Mouse (Mus musculus) retina, postnatal 1 day (tissue): ENCODE measurements at regions not wholly inside any gene's neighbourhood (a gene's known extent, or its start where the extent isn't known, plus 50 kb on each side); places are given as distances from the start of the nearest gene placed in this dataset.

Experiments used
- DNase-seq: peaks from one replicate; pipeline ENCODE4 v3.0.0-alpha.2; 2012

DNA sequence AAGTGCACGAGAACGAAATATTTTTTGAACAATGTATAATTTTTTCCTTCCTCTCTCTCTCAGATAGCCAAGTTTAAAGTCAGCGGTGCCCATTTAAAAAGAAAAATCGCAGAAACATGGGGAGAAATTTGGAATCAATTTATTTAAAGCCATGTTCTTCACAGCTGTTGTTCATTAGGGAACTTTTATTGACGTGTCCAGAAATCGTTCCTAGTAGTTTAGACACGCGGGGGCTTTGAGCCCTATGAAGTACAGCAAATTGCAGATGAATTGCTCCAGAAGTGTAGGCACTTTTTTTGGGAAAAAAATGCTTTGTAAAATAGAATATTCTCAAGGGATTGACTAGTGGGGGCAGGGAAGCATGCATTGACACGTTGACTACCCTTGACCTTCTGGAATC lies 182.8 kb downstream of the Rdh14 start:
- DNase-seq, result no peak

DNA sequence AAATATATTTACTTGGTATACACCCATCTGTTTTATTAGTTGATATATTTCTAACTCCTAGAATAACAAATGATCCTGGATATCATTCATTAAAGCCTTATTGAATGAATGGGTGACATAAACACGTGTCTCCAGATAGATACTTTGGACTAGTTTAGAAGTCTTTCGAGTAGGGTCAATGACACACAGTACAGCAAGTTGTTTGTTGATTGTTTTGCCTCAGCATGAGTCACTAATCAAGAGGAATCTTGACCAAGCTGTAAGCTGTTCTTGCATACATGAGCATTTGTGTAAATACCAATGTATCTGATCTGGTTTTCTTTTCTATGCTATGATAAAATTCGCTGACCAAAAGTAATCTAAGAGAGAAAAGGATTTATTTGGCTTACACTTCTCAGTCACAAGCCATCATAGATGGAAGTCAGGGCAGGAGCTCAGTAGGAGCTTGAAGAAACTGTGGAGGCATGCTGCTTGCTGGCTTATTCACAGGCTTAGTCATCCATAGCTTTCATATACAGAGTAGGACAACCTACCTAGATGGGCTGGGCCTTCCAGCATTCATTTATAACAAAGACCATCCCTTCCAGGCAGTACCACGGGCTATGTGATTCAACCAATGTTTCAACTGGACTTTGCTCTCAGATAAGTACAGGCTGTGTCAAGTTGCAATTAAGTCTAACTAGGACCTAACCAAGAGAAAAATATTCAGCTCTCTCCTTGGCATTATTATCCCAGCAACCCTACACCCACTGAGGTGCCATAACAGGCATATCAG lies 192.5 kb downstream of the Rdh14 start:
- no peak for DNase-seq

DNA sequence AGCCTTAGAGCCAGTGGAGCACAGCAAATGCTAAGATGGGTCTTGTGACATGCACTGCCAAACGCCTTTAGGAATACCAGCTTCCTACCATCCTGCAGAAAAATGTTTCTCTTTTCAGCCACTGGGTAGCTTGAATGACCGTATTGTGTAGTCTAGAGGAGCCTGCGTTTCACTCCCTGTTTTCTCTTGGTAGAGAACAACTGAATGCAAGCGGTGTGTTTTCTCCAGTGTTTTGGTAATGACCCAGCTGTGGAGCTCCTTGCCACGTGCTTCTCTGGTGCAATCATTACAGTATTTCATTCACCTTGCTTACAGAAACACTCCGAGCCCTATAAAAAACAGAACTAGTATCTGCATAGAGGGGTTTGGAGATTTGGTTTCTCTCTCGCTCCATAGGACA lies 193.5 kb downstream of the Rdh14 start:
- DNase-seq, result no peak

DNA sequence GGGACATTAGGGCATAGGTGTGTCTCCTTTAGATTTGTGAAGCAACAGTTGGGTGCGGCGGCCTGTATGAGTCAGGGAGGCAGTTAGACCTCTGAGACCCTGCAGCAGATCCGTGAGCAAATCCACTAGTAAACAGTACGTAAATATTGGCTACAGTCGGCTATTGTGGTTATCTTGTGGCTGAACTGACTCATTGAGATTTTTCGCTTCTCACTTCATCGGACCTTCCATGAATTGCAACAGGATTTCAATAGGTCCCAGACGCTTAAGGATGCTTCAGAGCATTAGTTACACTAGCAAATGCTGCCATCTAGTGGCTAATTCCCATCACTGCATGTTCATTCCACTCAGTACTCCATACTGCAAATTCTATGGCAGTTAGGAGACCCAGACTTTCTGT lies 199.0 kb downstream of the Rdh14 start:
- peak; percentile 80 for DNase-seq

DNA sequence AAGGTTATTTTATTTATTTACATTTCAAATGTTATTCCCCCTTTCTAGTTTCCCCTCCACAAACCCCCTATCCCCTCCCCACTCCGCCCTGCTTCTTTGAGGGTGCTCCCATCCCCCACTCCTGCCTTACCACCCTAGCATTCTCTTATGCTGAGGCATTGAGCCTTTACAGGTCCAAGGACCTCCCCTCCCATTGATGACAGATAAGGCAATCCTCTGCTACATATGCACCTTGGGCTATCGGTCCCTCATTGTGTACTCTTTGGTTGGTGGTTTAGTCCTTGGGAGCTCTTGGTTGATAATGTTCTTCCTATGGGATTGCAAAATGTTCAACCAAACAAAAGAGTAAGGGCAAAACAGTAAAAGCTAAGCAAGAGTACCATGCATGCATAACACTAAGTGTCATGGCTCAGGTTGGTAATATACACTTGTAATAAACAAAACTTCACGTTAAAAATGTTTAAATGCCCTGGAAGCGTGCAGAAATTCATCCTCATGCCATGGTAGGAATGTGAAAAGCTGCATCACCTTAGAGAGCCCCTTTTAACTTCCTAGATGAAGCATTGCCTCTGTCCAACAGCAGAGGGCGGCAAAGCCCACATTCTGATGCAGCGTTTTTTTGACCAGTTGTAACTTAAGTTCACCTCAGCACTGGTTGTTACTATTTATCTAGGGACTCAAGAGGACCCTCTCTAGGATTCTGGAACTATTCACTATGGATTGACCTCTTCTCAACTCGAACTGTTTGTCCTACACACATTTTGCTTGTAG lies 207.6 kb downstream of the Rdh14 start:
- DNase-seq, result peak; percentile 60

DNA sequence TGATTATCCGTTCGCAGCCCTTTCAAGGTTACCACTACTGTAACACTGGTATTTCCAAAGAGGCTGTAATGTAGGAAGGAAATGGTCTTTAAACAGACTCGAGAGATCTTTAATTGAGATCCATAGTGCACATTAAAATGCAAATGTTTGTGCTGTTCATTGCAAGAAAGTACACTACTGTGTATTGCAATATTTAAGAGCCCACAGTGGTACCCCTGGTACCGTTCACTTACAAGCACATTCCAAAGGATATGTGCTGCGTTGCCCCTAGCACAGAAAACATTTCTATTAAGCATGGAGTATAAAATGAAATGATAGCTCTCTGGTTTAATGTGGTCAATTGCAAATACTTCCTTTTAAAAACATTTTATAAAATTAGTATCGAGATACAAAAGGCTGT lies 209.5 kb downstream of the Rdh14 start:
- no peak for DNase-seq

DNA sequence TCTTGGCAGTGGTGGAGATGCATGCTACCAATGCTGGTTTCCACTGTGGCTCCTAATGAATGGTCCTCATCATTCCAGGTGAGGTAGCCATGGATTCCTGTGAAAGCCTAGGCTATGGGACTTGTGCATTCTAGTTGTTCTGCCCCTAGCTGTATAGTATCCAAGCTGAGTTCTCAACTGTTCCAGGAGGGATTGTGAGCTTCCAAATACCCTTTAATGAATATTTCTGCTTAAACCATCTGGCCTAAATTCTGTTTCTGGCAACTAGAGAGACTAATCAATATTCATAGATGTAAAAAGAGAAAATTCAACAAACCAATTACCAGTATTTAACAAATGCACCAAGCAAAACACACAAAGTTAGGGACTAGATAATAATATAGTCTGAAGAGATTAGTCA lies 227.7 kb downstream of the Rdh14 start:
- no peak for DNase-seq

DNA sequence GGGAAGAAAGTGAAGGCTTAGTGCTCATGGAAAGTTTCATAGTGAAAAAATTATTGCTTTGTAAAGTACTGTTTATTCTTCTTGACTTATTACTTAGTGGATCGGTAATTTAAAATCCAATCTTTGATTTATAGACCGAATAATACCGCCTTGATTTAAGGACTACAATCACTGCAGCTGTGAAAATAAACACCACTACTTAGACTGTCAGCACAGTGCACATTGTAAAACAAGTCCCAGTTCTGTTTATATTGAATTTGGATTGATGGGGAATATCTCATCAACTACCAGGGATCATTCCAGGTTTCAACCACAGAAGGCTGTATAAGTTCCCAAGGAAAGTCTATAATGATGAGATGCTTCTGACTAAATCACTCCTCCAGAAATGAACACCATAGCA lies 230.0 kb downstream of the Rdh14 start:
- no peak for DNase-seq

DNA sequence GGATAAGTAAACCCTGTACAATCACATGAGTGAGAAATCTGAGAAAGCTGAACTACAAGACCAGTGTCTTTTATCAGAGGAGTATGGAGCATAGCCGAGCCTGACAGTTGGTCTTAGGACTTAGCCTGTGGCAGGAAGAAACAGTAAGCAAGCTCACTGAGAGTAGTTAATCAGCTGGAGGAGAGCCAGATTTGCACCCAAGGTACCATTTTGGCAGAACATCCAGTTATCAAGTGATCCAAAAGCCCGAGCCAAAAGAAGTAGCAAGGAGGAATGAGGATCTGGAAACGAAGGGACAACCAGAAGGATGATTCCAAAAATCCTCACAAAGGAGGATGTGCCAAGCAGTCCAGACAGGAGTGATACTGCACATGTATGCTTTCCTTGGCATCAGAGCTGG lies 248.0 kb downstream of the Rdh14 start:
- no peak for DNase-seq

DNA sequence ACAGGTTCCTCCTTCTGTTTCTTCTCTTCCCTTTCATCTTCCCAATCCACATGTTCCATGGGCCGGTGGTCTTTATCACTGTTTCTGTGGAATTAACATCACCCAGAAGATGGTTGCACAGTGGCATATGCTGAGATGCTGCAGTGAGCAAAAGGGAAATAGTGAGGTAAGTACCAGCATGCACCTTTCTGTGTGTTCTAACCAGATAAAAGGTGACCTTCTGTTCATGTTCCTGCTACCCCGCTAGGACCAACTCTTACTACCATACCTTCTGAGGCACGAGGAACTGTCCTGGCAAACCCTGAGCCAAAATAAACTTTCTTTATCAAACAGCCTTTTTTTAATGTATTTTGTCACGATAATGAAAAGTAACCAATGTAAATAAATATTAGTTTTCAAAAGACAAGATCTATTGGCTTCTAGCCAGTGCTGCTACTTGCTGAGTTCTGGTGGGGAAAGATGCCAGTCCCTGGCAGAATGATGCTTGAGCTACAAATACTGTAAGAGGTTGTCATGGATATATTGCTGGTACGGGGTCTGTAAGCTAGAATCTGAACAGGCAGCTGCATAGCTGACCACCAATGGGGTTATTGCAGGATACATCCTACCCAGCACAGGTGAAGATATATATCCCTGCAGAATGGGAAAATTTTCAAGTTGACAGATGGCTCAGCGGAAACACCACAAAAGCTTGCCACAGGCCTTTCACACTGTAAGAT lies 264.1 kb downstream of the Rdh14 start:
- DNase-seq, result no peak

DNA sequence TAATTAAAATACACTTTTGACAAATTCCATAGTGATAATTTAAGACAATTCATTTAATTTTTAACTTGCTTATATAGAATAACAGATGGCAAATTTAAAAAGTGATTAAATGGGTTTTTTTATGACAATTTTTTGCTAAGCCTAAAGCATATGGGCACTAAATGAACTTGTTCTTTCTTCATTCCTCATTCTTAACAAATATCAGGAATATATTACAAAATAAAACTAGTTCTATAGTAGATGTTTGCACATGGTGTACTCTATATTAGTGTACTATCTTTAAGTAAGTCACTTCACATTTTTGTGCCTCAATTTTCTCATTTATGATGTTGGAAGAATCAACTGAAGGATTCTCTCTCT lies 264.6 kb downstream of the Rdh14 start:
- DNase-seq, result no peak

DNA sequence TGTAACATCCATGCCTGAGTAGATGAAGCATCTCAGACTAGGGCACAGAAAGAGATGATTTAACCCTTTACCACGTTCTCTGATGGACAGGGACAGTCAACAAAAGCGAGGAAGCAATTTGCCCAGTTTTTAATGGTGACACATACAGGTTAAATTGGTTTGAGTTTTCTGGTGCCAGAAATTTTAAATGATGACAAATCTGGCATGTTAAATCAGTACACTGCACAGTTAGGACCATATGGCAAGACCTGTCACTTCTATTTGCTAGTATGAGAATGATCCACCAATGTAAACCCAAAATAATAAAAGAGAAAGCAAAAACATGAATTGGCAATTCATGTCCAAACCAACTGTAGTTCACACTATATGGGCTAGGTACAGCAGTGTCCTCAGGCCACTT lies 268.3 kb downstream of the Rdh14 start:
- DNase-seq, result no peak

DNA sequence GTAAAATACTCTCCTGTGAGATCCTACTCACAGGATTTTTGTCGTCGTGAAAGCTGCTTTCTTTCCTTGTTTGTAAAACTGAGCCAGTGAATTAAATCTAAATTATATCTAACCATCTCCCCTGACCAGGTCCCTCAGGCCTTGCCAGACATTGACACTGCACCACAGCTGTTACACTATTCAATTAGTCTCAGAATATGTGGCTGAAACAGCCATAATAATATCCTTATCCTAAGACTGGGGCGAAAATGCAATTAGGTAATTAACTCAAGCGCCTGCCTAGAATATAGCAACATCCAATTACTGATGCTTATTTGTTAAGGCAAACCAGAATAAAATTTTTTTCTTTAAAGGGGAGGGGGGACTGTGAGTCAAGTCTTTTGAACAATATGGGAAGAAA lies 296.2 kb downstream of the Rdh14 start:
- DNase-seq, result no peak
